Mouse (Mus musculus) megakaryocyte progenitor cell, adult 5-6 weeks (primary cell): ENCODE data around the gene Irx5. TPM values are rescaled to one million over a fixed set of nuclear protein-coding genes. Genes with fewer than 3 reads are reported as not detected.

ENCODE experiments used
- ATAC-seq: replicated peaks from 2 replicates; pipeline ENCODE4 v1.8.0; 2016; ENCODE audit warnings: mild to moderate bottlenecking, moderate TSS enrichment, inconsistent platforms; ENCODE audit not compliant: poor library complexity
- total RNA-seq, 2 experiments: library from RNA; stranded (forward) in 1 of 2; stranded (reverse) in 1 of 2; fragments of 157-497, 149-512 nt in 1 of 2; fragments of 200-1000 nt in 1 of 2; gene quantifications; 2 replicates each; pipeline versions ENCODE4 v1.2.3 to v1.2.4; 2015 to 2017

Irx5 gene
- total RNA-seq, 2 experiments from 2014 or later = not detected

DNA sequence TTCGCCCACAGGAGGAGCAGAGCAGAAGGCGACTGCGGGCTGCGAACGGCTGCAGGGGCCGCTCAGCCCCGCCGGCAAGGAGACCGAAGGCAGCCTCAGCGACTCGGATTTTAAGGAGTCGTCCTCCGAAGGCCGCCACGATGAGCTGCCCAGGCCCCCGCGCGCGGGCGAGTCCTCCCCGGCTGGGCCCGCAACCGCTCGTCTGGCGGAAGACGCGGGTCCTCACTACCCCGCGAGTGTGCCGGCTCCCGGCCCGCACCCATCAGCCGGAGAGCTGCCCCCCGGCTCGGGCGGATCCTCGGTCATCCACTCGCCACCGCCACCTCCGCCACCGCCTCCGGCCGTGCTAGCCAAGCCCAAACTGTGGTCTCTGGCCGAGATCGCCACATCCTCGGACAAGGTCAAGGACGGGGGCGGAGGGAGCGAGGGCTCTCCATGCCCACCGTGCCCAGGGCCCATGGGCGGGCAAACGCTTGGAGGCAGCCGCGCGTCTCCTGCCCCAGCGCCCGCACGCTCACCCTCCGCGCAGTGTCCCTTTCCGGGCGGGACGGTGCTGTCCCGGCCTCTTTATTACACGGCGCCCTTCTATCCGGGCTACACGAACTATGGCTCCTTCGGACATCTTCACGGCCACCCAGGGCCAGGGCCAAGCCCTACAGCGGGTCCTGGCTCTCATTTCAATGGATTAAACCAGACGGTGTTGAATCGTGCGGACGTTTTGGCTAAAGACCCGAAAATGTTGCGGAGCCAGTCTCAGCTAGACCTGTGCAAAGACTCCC, 2.8 kb downstream of the Irx5 start:
- no peak for ATAC-seq

DNA sequence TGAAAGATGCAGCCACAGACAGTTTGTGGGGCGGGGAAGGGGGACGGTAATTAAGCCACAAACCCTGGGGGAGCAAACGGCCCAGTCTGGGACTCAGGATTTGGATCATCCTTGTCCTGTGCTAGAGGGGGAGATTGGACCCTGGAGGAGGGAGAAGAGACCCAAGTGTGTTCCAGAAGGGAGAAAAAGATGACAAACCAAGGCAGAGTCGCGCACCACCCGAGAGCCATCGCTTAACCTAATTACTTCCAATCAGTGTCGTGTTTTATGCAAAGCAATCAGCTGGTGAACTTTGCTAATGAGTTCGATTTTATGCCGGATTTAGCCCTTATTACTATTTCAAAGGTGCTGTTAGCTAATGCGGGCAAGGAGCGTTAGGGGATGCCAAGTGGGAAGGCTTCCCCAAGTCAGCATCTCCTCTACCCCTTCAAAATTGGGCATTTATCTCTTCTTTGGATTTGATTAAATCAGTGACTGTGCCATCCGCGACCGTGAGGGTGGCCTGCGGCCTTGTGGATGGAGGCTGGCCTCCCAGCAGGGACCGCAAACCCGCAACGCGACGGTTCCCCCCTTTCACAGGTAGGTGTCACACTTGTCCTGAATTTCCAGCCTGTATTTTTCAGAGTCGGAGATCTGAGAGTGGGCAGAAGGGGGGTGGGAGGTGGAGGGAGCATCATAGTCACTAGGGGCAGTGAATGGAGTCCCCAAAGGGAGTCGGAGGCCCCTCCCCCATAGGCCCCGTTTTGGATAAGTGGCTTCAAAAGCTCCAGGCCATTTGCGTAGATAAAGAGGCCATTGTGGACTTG, 4.3 kb downstream of the Irx5 start:
- ATAC-seq = no peak

DNA sequence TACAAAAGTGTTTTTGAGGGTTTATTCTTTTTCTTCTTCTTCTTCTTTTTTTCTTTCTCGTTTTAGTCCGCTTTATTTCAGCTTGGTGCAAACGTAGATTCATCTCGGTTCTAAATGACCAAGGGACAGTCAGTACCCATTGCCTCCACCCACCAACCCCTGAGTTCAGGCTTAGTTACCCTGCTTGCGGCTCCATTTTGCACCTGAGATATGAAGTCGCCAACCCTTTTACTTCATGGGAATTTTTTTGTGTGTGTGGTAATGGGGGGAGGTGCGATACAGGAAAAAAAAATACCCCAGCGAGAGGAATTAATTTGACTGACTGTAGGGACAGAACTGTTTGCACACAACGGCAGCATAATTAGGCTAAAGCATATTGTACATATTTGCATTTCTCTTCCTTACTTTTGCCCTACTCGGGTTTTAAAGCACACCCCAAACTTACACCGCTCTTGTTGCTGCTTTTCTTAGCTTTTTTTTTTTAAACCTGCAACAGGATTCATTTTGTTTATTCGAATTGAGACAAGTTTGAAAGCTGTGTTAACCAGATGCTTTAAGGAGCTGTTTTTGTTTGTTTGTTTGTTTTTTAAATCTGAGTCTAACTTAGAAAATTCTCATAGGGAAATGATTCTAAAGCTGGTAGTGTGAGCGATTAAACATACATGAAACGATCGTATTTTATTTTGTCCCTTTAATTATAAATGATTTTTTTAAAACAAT, 5.1 kb downstream of the Irx5 start:
- no peak for ATAC-seq

DNA sequence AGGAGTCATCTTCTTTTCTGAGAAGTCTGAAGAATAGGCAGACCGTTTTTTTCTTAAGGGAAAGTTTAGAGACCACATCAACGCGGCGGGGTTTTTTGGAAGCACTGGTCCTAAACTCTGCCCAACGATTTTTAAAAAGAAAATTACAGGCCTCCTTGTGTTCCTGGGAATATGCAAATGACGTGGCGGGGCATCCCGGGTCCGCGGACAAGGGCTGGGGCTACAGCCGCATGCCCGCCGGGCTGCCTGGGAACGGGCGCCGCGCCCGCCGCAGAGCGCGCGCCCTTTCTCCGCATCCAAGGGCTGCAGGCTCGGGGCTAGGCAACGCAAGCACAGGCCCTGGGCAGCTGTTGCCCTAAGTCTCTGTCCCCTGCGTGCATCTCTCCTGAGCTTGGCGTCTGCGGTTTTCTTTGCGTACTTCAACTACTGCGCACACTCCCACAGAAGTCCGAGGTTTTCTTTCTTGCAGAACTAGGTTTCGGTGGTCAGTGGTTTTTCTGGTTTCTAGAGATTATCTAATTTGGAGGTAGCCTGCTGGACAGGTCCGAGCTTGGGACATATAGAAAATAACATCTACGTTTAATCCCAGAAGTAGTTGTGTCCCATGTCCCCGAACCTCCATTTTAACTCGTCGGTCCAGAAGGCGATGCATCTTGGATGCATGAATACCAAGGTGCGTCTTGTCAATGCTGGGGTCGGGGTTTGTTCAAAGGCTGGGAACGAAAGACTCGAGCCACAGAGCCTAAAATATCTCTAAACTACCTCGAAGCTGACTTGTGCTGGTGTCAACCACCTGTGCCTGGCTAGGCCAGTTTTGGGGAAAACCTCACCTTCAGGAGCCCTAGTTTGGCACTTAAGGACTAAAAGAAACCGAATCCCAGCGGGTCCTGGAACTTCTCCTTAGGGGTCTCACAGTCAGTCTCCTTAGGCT, 6.1 kb downstream of the Irx5 start:
- ATAC-seq = no peak

DNA sequence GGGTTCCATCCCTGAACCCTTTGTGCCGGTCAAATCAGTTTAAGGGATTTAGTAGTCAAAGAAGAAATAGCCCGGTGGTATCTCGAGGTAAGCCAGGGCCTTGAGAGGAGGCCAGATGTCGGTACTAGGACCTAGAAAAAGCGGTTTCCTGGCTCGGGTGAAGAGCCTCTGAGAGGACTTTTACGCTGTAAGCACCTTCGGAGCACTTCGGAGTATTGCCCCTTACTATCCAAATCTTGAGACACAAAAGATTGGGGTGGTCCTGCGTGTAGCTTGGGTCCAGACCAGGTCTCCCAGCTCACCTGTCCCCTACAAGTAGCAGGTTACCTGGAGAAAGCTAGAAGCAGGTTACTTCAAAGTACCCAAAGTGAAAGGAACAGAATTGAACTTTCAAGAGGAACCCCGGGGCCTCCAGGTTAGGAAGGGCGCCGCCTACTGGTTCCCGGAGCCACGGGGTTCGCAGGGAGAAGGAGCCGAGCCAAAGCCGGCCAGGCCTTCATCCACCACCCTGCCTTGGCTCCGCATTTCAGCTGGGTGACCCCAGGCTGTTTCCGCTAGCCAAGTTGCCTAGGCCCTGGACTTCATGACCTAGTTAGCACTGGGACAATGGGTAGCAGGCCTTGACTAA, 6.8 kb downstream of the Irx5 start:
- peak; percentile 70 for ATAC-seq

- ATAC-seq = peak; percentile 23; the same call in 1 of the 2 replicates
These were observed 7.4 kb downstream of the Irx5 start for GRCm38 (mm10) chr8:92364776-92365240.

DNA sequence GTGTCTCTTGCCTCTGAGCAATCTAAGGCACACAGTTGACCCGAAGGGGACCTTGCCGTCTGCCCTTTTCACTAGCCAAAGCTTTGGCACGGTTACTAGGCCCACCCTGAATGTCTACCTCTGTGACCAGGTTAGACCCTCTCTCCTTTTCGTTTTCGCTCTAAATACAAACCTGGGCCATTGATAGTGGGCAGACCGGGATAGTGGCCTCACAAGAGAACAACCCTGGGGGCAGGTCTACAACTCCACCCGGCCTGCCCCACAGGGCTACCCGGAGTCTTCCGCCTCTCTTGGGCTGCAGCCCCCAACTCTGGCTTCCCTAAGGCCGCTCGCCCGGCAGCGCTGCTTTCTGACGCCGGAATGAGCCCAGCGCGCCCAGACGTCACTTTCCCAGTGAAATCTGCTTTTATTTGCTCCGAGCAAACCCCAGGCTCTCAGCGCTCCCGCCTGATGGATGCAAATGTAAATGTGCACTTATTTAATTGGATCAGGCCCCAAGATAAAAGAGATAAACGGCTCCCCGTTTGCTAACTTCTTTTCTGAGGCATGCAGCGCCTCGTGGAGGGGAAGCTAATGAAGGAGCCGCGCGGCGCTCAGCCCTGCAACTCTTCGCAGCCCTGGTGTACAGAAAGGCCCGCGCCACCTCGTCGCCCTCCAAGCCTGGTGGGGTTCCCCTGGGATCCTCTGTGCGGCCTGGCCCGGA, 8.0 kb downstream of the Irx5 start:
- ATAC-seq = no peak

GRCm38 (mm10) chr8:92365944-92366735, 8.7 kb downstream of the Irx5 start:
- ATAC-seq = no peak

GRCm38 (mm10) chr8:92366736-92367267, 9.4 kb downstream of the Irx5 start:
- ATAC-seq = peak; percentile 47

DNA sequence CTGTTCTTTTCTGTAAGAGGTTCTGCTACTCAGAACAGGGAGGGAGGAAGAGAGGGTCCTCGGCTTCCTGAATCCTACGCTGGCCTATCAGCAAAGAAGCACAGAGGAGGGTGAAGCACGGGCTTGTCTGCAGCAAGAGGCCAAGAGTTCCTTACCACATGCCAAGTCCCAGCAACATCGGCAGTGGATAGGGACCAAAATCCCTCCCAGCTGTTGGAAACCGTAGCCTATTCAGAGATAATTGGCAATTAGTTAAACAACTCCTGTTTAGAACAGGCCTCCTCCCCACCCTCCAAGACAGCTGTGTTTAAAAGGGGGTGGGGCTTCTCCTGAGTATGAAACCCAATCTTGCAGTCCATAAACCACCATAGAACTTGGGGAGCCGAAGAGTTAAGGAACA, 22.1 kb downstream of the Irx5 start:
- no peak for ATAC-seq

GRCm38 (mm10) chr8:92380571-92380970, 23.1 kb downstream of the Irx5 start:
- ATAC-seq = peak; percentile 54; the same call in 1 of the 2 replicates

DNA sequence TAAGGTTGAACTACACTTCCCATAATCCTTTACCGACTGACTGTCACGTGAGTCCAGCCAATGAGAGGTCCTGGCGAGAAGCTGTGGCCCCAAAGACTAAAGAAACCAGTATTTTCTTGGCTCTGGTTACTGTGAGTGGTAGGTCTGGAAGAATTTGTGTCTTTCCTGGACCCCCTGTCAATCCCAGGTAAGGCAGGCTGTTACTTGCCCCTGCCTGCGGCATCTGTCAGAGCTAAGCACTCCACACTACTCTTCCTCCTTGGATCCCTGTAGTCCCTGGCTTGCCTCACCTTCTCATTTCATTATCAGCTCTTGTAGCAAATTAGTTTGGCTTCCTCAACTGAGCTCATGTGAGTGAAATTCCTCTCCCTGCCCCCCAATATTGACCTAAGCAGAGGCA, 30.5 kb downstream of the Irx5 start:
- ATAC-seq = no peak

GRCm38 (mm10) chr8:92404218-92404617, 46.8 kb downstream of the Irx5 start:
- ATAC-seq = no peak

DNA sequence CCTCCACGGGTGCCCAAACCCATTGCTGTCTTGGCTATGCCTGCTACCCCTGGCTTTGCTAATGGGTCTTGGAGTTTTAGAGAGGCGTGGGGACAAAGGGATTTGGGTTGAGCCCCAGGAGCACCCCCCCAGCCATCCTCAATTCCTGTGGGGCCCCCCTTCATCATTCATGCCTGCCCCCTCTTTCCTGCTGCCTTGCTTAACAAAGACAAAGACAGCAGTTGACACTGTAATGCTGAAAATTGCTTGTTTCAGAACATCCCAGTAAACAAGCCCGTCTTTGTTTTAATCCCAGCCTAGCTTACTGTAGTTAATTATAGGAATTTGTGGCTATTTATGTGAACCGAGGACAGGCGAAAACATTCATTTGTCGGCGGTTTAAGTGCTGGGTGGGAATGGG, 50.7 kb downstream of the Irx5 start:
- ATAC-seq = no peak

- no peak for ATAC-seq
These were observed 56.2 kb downstream of the Irx5 start for GRCm38 (mm10) chr8:92413583-92413982.

DNA sequence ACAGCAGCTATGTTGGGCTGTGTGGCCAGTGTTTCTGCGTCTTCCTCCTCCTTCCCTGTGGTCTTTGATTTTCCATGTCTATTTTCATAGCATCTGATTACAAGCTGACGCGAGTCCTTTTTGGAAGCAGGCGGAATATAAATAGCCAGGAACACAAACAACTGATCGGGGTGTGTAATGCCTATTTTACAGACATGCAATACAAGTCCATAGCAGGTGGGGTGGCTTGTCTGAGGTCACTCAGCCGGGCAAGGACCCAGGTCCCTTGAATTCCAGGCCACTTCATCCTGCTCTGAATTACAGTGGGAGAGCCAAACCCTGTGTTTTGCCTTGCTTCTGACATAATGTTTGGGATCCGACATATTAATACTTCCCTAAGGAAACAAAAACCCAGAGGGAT, 63.2 kb downstream of the Irx5 start:
- no peak for ATAC-seq
